Mouse (Mus musculus) frontal cortex, postnatal 25 days (tissue): ENCODE results near the gene Fgfr2.
A peak's percentile ranks its signal among the peaks of the same experiment; 100 is the strongest.
"Not testable (repeated sequence)": the region's sequence is repeated elsewhere in the genome, so short reads cannot be mapped to it uniquely, and the experiment has no call there.

ENCODE experiments used
- DNase-seq, 2 experiments: peaks; one replicate each; pipeline ENCODE4 v3.0.0; 2022; ENCODE audit warnings: low spot score in 2 of 2

Fgfr2 gene

GRCm38 (mm10) chr7:130604390-130604789 is 2518.8 kb downstream of the Fgfr2 start:
- no peak for DNase-seq

- DNase-seq = peak; percentile 23 to 27
These were observed 2519.6 kb downstream of the Fgfr2 start for GRCm38 (mm10) chr7:130603556-130603955.

- DNase-seq = no peak
These were observed 2520.3 kb downstream of the Fgfr2 start for GRCm38 (mm10) chr7:130602804-130603203.

GRCm38 (mm10) chr7:130600546-130600945 is 2522.6 kb downstream of the Fgfr2 start:
- DNase-seq = no peak

- no peak for DNase-seq
These were observed 2523.1 kb downstream of the Fgfr2 start for GRCm38 (mm10) chr7:130600074-130600473.

GRCm38 (mm10) chr7:130597546-130597945 is 2525.6 kb downstream of the Fgfr2 start:
- no peak for DNase-seq

- DNase-seq = not testable (repeated sequence)
These were observed 2526.9 kb downstream of the Fgfr2 start for GRCm38 (mm10) chr7:130596079-130596855.

GRCm38 (mm10) chr7:130593375-130594239 is 2529.5 kb downstream of the Fgfr2 start:
- DNase-seq = not testable (repeated sequence)

GRCm38 (mm10) chr7:130592975-130593374 is 2530.2 kb downstream of the Fgfr2 start:
- DNase-seq = not testable (repeated sequence)

- DNase-seq = no peak
These were observed 2532.2 kb downstream of the Fgfr2 start for GRCm38 (mm10) chr7:130590845-130591437.

- DNase-seq = no peak
These were observed 2532.9 kb downstream of the Fgfr2 start for GRCm38 (mm10) chr7:130590081-130590828.

- no peak for DNase-seq
These were observed 2536.6 kb downstream of the Fgfr2 start for GRCm38 (mm10) chr7:130586521-130587072.

GRCm38 (mm10) chr7:130578607-130579006 is 2544.5 kb downstream of the Fgfr2 start:
- no peak for DNase-seq

GRCm38 (mm10) chr7:130578066-130578465 is 2545.1 kb downstream of the Fgfr2 start:
- no peak for DNase-seq

GRCm38 (mm10) chr7:130577388-130578003 is 2545.7 kb downstream of the Fgfr2 start, which contains the start of gene Tacc2:
Gene Tacc2, plus strand, starts transcription at chr7:130577438.
- no peak for DNase-seq

GRCm38 (mm10) chr7:130576981-130577380 is 2546.2 kb downstream of the Fgfr2 start:
- no peak for DNase-seq

GRCm38 (mm10) chr7:130574211-130574991 is 2548.7 kb downstream of the Fgfr2 start:
- DNase-seq = no peak

- DNase-seq = no peak
These were observed 2549.4 kb downstream of the Fgfr2 start for GRCm38 (mm10) chr7:130573746-130574145.

GRCm38 (mm10) chr7:130572821-130573220 is 2550.3 kb downstream of the Fgfr2 start, which contains the start of gene Nsmce4a:
Gene Nsmce4a, minus strand, starts transcription at chr7:130573118.
- DNase-seq = no peak

GRCm38 (mm10) chr7:130570472-130570871 is 2552.7 kb downstream of the Fgfr2 start:
- DNase-seq = no peak
